Mouse (Mus musculus): ENCODE measurements around the gene Ythdf2.

Gene Ythdf2

GRCm38 (mm10) chr4:132209299-132209698 is 2.8 kb downstream of the Ythdf2 start:
- no peak for DNase-seq (ENCODE audit: low spot score)

GRCm38 (mm10) chr4:132207280-132207679 is 4.8 kb downstream of the Ythdf2 start:
- DNase-seq (ENCODE audit: low spot score) = no peak

- no peak for DNase-seq (ENCODE audit: low spot score)
Observed at GRCm38 (mm10) chr4:132198771-132199170, 13.3 kb downstream of the Ythdf2 start.

- no peak for DNase-seq (ENCODE audit: low spot score)
Observed at GRCm38 (mm10) chr4:132198285-132198712, 13.8 kb downstream of the Ythdf2 start.

GRCm38 (mm10) chr4:132194975-132195374 is 17.1 kb downstream of the Ythdf2 start:
- DNase-seq (ENCODE audit: low spot score) = no peak

- DNase-seq (ENCODE audit: low spot score) = no peak
Observed at GRCm38 (mm10) chr4:132194373-132194772, 17.7 kb downstream of the Ythdf2 start.

- DNase-seq (ENCODE audit: low spot score) = no peak
Observed at GRCm38 (mm10) chr4:132187826-132188401, 24.2 kb downstream of the Ythdf2 start.

GRCm38 (mm10) chr4:132183162-132183561 is 28.9 kb downstream of the Ythdf2 start:
- DNase-seq (ENCODE audit: low spot score) = no peak

- no peak for DNase-seq (ENCODE audit: low spot score)
Observed at GRCm38 (mm10) chr4:132181721-132182658, 30.1 kb downstream of the Ythdf2 start.

GRCm38 (mm10) chr4:132180710-132181109 is 31.4 kb downstream of the Ythdf2 start:
- DNase-seq (ENCODE audit: low spot score) = no peak

- DNase-seq (ENCODE audit: low spot score) = no peak
Observed at GRCm38 (mm10) chr4:132178630-132179059, 33.5 kb downstream of the Ythdf2 start.

GRCm38 (mm10) chr4:132176474-132176873 is 35.6 kb downstream of the Ythdf2 start:
- no peak for DNase-seq (ENCODE audit: low spot score)

- DNase-seq (ENCODE audit: low spot score) = no peak
Observed at GRCm38 (mm10) chr4:132170891-132171290, 41.2 kb downstream of the Ythdf2 start.

GRCm38 (mm10) chr4:132169761-132170160 is 42.3 kb downstream of the Ythdf2 start:
- DNase-seq (ENCODE audit: low spot score) = no peak

GRCm38 (mm10) chr4:132169271-132169670 is 42.8 kb downstream of the Ythdf2 start:
- no peak for DNase-seq (ENCODE audit: low spot score)

GRCm38 (mm10) chr4:132167436-132167835 is 44.7 kb downstream of the Ythdf2 start:
- no peak for DNase-seq (ENCODE audit: low spot score)

- DNase-seq (ENCODE audit: low spot score) = no peak
Observed at GRCm38 (mm10) chr4:132166350-132167290, 45.5 kb downstream of the Ythdf2 start.

GRCm38 (mm10) chr4:132165691-132166090 is 46.4 kb downstream of the Ythdf2 start:
- DNase-seq (ENCODE audit: low spot score) = no peak

- DNase-seq (ENCODE audit: low spot score) = no peak
Observed at GRCm38 (mm10) chr4:132156941-132157622, 55.0 kb downstream of the Ythdf2 start.

GRCm38 (mm10) chr4:132154877-132155670 is 57.0 kb downstream of the Ythdf2 start:
- DNase-seq (ENCODE audit: low spot score) = no peak

- no peak for DNase-seq (ENCODE audit: low spot score)
Observed at GRCm38 (mm10) chr4:132151673-132152072, 60.4 kb downstream of the Ythdf2 start.
